In genomic region chr19:15982926-15983738, GRCm38 (mm10) we compare ENCODE assay signal across 10 mouse cellular contexts. TPM values are rescaled to one million over a fixed set of nuclear protein-coding genes. Genes with fewer than 3 reads are reported as not detected.
DNase-seq lines count a peak whose midpoint lies in the region; ATAC-seq and TF ChIP-seq lines count a peak whose summit lies in the region.
"Had no signal": no experiment of that assay in that cellular context is flagged by ENCODE, and none has a peak within 500 bp of the region (broad histone marks: within the 10 kb centered on the region; RNA-seq: fewer than 3 reads in every experiment).

No protein-coding gene starts in this region.

- H3K79me2 ChIP-seq in myocyte (ENCODE audit: control insufficient read depth, insufficient read depth), result peaks cover 8% of the 10 kb centered on the region

- no peak for ATAC-seq in heart, embryonic 12.5 days (ENCODE audit: insufficient number of reproducible peaks, low FRiP score)
- ATAC-seq in hindbrain, embryonic 14.5 days (ENCODE audit: low FRiP score), result no peak
- ATAC-seq: intestine, postnatal 0 days had no signal

- 61% methylated on average over 9 of the region's 10 CpGs for WGBS in heart, embryonic 12.5 days
- 33% methylated on average over 9 of the region's 10 CpGs for WGBS in hindbrain, embryonic 14.5 days

- H3ac ChIP-seq in myocyte (ENCODE audit: control insufficient read depth, insufficient read length), result no peak overlapping the region

- no peak for DNase-seq in heart, adult 18-20 months
- peak; percentile 59 for DNase-seq in embryo, embryonic 11 days
- no peak for DNase-seq in hindbrain, embryonic 14.5 days (ENCODE audit: low spot score)
- no peak for DNase-seq in right cerebral cortex, postnatal 10 days (ENCODE audit: low spot score in 2 of 2)
- DNase-seq in testis, postnatal 14 days (ENCODE audit: low spot score), result no peak
- no peak for DNase-seq in c-Kit-positive CD71-positive TER-119-positive erythroid progenitor cells, embryonic 14.5 days (ENCODE audit: low spot score)
- DNase-seq: lung, postnatal 4 days had no signal

- H3K36me3 ChIP-seq in heart, embryonic 12.5 days, result peaks cover 17% of the 10 kb centered on the region; the same call in 1 of the 2 replicates
- H3K36me3 ChIP-seq in hindbrain, embryonic 14.5 days (replicated peaks; ENCODE audit: control insufficient read depth, insufficient read depth), result peaks cover 17% of the 10 kb centered on the region
- H3K36me3 ChIP-seq in myocyte (ENCODE audit: control insufficient read depth, insufficient read depth), result no peaks in the 10 kb centered on the region

- H3K9ac ChIP-seq in heart, embryonic 12.5 days, result no peak overlapping the region
- no peak overlapping the region for H3K9ac ChIP-seq in hindbrain, embryonic 14.5 days

- H3K4me1 ChIP-seq in heart, embryonic 12.5 days (replicated peaks), result peaks cover 4% of the 10 kb centered on the region
- peaks cover 34% of the 10 kb centered on the region for H3K4me1 ChIP-seq in hindbrain, embryonic 14.5 days (replicated peaks; ENCODE audit: control insufficient read depth, insufficient read depth, low read length)

- no peak overlapping the region for H3K27ac ChIP-seq in heart, embryonic 12.5 days (ENCODE audit: poor library complexity, severe bottlenecking)
- no peak overlapping the region for H3K27ac ChIP-seq in hindbrain, embryonic 14.5 days

- no peak for TF ChIP-seq POLR2A in myocyte (IDR thresholded peaks at IDR 0.05; ENCODE audit: insufficient read length, low read depth)

- no peak overlapping the region for H3K4me3 ChIP-seq in heart, embryonic 12.5 days
- peak overlapping the region; percentile 94; the same call in 1 of the 2 replicates for H3K4me3 ChIP-seq in hindbrain, embryonic 14.5 days (replicated peaks; ENCODE audit: low read length)
- H3K4me3 ChIP-seq in myocyte, result no peak overlapping the region

- H3K4me2 ChIP-seq in heart, embryonic 12.5 days, result 0 out of 2 replicates have a peak overlapping the region, but pooled peaks have one; percentile 3
- H3K4me2 ChIP-seq in hindbrain, embryonic 14.5 days (replicated peaks), result peak overlapping the region; percentile 58
- H3K4me2 ChIP-seq in myocyte (ENCODE audit: low read depth), result peak overlapping the region; percentile 34

- no peaks in the 10 kb centered on the region for H3K9me3 ChIP-seq in heart, embryonic 12.5 days (replicated peaks)
- H3K9me3 ChIP-seq in hindbrain, embryonic 14.5 days (ENCODE audit: control insufficient read depth, low read length), result no peaks in the 10 kb centered on the region

- H3K27me3 ChIP-seq in heart, embryonic 12.5 days (replicated peaks), result no peaks in the 10 kb centered on the region
- no peaks in the 10 kb centered on the region for H3K27me3 ChIP-seq in hindbrain, embryonic 14.5 days (ENCODE audit: control insufficient read depth, insufficient read depth, low read length)
- H3K27me3 ChIP-seq in myocyte (ENCODE audit: control insufficient read depth, insufficient read depth, insufficient read length), result no peaks in the 10 kb centered on the region

TF ChIP-seq in myocyte, 11 proteins besides CTCF, POLR2A, EP300 and RAD21:
- TF ChIP-seq CEBPB (IDR thresholded peaks at IDR 0.05; ENCODE audit: insufficient read depth, poor library complexity, severe bottlenecking) (no peak), E2F4 (IDR thresholded peaks at IDR 0.05; ENCODE audit: insufficient read depth) (no peak), MYOG (IDR thresholded peaks at IDR 0.05; ENCODE audit: control insufficient read depth in 1 of 3, insufficient read depth in 1 of 3, insufficient read length in 2 of 3, low read depth in 2 of 3) (no peak), TCF12 (IDR thresholded peaks at IDR 0.05; ENCODE audit: insufficient read depth, poor library complexity, severe bottlenecking) (no peak), SRF (IDR thresholded peaks at IDR 0.05; ENCODE audit: control insufficient read depth, insufficient read length, low read depth) (no peak), MAX (IDR thresholded peaks at IDR 0.05; ENCODE audit: low read depth) (no peak), POLR2AphosphoS2 (IDR thresholded peaks at IDR 0.05; ENCODE audit: insufficient read length, low read depth) (no peak), USF1 (IDR thresholded peaks at IDR 0.05; ENCODE audit: low read depth) (no peak), TCF3 (IDR thresholded peaks at IDR 0.05; ENCODE audit: insufficient read length, low read depth) (no peak), MYOD1 (IDR thresholded peaks at IDR 0.05; ENCODE audit: control insufficient read depth in 1 of 3, insufficient read length in 2 of 3, low read depth in 2 of 3) (no peak), REST (IDR thresholded peaks at IDR 0.05; ENCODE audit: insufficient read depth, insufficient read length) (no peak)

RNA-seq across cellular contexts. Expression of gene Cep78, which starts 1.7 kb away (rescaled TPM):
- 16.1 and 16.7 TPM in 2 replicates for polyA plus RNA-seq in heart, embryonic 12.5 days (2016; fragmentation: Nextera tagmentation; extraction: Ambion mirVana)
- total RNA-seq in heart, adult 18-20 months (2021), result 1 to 10 TPM; 4.1 to 4.2 TPM
- 27.9 and 29.4 TPM in 2 replicates for polyA plus RNA-seq in hindbrain, embryonic 14.5 days (2014; fragmentation: Nextera tagmentation; extraction: Ambion mirVana)
- 4.0 TPM for polyA plus RNA-seq in myocyte (2012; fragmentation: generic; extraction: Trizol)

RNA-seq across cellular contexts. Expression of gene Psat1, which starts 36.0 kb away (rescaled TPM):
- polyA plus RNA-seq in heart, embryonic 12.5 days (2016; fragmentation: Nextera tagmentation; extraction: Ambion mirVana), result 49.8 and 53.0 TPM in 2 replicates
- total RNA-seq in heart, adult 18-20 months (2021), result 1 to 10 TPM; 3.7 to 4.2 TPM
- 87.7 and 97.9 TPM in 2 replicates for polyA plus RNA-seq in hindbrain, embryonic 14.5 days (2014; fragmentation: Nextera tagmentation; extraction: Ambion mirVana)
- polyA plus RNA-seq in myocyte (2012; fragmentation: generic; extraction: Trizol), result 396 TPM

Comparison
In these comparisons a context has a peak if more than half of its experiments do, and no peak if none do; other contexts are left out.
1. H3K4me2 ChIP-seq: peak in every context shown above with its lines; median percentile 58 in hindbrain, embryonic 14.5 days; 34 in myocyte; 3 in heart, embryonic 12.5 days.